Mouse (Mus musculus) testis, adult 2 months (tissue): Measurements from ENCODE around the gene Atp5d.

ENCODE experiments used
- CTCF ChIP-seq: fragments of 200-500 bp; IDR thresholded peaks from 2 replicates; pipeline ENCODE4 v1.5.1; 2012; ENCODE audit warnings: low read depth, mild to moderate bottlenecking, inconsistent platforms, low read length, moderate library complexity; ENCODE audit not compliant: control insufficient read depth, insufficient read depth, insufficient replicate concordance
- POLR2A ChIP-seq: fragments of 200-500 bp; IDR thresholded peaks from 2 replicates; pipeline ENCODE4 v1.6.1; 2012; ENCODE audit warnings: low read depth, mild to moderate bottlenecking, inconsistent platforms, low read length, moderate library complexity; ENCODE audit not compliant: control insufficient read depth

GRCm38 (mm10) chr10:80116927-80117691 lies 21.3 kb upstream of the Atp5d start:
- TF ChIP-seq POLR2A, result 0 out of 2 replicates have a peak, but pooled peaks have one; percentile 11
- TF ChIP-seq CTCF, result no peak
